Mouse (Mus musculus): ENCODE results near the gene Gm49403. TPM values are rescaled to one million over a fixed set of nuclear protein-coding genes. Genes with fewer than 3 reads are reported as not detected.

Gene Gm49403
- total RNA-seq, 2 experiments from 2014 or later: not detected

DNA sequence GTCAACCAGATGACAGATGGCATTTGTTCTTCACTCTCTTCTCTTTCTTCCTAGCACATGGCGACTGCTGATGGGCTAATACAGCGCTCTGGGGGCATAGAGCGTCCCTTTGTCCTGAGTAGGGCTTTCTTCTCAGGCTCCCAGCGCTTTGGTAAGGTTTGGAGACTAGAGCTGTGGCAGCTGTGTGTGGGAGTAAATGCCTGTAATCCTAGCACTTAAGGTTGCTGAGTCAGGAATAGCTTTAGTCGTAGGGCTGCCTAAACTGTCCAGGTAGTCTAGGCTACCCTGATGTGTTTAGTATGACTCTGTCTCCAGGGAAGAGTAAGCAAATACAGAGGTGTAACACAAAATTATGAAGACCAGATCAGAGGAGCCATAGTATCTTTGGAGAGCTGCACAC is 28.1 kb downstream of the Gm49403 start:
- DNase-seq: no peak

DNA sequence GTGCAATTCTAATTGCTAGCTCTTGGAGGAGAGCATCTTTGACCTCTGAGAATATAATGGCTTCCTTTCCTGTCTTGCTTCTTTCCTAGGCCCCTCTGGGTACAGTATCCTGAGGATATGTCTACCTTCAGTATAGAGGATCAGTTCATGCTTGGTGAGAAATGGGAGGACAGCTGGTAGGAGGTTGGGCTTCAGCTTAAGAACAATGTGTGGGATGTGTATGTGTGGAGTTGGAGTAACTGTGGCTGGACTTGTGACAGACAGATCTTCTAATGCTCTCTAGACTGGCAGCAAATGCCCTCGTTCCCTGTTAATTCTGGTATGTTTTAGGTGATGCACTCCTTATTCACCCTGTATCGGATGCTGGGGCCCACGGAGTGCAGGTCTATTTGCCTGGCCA is 30.5 kb downstream of the Gm49403 start:
- DNase-seq: no peak

DNA sequence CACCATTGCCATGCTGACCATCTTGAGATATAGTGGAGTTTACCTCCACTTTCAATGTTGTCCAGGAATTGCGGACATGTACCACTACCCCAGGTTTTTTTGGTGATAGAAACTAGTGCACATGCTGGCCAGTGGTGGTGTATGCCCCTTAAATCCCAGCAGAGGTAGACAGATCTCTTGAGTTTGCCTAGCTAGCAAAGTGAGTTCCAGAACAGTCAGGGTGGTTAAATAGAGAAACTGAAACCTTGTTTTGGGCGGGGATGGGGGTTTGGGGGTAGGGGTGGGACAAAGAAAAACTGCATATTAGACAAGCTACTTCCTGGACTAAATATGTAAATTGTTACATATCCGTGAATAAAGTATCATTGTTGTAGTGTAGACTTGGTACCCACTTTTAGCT is 35.3 kb downstream of the Gm49403 start:
- DNase-seq: no peak

DNA sequence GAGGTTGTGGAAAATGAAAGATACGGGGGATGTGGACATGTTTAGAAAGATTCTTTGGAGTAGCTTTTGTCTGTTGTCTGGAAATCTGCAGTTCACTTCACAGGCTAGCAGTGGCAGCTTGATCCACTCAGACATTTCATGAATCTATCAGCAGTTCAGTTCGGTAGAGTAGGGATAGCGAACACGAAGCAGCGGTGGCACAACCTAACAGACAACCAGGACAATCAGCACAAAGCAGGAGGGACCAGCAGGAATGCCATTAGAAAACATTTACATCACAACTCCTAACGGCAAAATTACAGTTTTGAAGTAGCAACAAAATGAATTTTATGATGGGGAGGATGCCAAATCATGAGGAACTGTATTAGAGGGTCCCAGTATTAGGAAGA is 35.9 kb downstream of the Gm49403 start:
- DNase-seq: no peak

DNA sequence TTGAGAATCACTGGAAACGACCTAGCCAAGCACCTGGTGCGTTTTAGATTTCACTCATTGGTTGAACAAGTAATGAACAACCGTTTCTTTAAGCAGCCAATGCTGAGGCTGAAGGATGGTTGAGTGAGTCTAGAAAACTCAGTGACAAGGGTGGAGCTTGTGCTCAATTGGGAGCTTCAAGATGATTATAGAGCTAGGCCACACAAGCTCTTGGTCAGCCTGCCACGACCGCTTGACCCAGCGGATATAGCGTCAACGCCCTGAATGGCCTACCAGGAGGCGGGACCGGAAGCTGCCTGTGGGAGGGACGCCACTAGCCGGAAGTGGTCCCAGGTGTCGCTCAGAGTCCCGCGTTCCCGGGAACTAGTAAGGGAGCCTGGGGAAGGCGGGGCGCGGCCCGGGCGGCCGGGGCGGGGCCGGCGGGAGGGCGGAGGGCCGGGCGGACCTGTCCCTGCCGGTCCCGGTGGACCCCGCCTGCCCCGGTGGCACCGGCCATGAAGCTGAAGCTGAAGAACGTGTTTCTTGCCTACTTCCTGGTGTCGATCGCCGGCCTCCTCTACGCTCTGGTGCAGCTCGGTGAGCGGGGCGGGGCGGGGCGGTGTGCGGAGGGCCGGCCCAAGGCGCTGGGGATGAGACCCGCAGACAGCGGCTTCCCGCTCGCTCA is 36.5 kb downstream of the Gm49403 start, which contains the start of gene B3gat3:
TSS of gene B3gat3 (plus strand) at position 302 of the 664 bp plus-strand sequence.
- DNase-seq: peak; percentile 95

DNA sequence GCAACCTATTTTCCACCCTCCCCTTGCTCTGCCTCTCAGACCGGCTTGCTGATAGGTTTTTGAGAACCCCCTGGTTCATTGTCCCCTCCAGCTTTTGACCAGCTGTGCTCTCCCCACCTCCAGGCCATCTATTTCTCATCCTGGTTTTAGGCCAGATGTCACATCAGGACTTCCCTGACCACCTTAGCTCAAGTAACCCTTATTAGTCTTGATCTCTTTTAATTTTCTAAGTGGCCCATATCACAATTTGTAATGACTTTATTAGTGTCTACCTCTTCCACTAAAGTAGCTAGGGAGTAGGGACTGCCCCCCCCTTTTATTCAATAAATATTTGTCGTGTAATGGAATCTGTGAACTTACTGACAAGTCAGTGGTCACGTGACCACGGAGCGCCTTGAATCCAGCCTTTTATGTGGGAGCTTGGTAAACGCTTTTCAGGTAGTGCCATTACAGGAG is 37.1 kb downstream of the Gm49403 start:
- no peak for DNase-seq

DNA sequence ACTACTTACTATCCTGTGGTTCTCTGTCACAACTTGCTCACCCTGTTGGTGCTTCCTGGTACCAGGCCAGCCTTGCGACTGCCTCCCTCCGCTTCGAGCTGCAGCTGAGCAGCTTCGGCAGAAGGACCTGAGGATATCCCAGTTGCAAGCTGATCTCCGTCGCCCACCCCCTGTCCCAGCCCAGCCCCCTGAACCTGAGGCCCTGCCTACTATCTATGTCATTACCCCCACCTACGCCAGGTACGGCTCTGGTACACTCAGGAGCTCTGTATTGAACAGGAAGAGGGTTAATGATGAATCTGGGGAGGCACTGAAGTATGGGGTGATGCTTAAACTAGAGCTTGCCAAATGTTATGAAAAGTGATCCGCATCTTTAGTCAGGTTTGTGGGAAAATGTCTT is 38.0 kb downstream of the Gm49403 start:
- DNase-seq: no peak

DNA sequence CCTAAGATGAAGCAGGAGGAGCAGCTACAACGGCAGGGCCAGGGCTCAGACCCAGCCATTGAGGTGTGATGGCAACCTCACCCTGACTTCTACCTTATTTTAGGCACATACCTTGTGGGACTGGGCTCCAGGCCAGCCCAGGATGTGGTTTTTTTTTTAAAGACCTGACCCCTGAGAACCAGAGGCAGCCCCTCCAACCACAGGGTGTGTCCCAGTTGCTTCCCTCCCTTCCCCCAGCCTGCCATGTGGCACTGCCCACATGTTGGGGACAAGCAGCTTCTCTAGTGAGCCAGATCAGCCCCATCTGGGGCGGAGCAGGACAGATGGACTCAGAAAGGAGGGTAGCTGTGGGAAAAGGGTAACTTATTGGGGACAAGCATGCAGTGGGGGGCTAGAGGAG is 43.0 kb downstream of the Gm49403 start:
- no peak for DNase-seq

DNA sequence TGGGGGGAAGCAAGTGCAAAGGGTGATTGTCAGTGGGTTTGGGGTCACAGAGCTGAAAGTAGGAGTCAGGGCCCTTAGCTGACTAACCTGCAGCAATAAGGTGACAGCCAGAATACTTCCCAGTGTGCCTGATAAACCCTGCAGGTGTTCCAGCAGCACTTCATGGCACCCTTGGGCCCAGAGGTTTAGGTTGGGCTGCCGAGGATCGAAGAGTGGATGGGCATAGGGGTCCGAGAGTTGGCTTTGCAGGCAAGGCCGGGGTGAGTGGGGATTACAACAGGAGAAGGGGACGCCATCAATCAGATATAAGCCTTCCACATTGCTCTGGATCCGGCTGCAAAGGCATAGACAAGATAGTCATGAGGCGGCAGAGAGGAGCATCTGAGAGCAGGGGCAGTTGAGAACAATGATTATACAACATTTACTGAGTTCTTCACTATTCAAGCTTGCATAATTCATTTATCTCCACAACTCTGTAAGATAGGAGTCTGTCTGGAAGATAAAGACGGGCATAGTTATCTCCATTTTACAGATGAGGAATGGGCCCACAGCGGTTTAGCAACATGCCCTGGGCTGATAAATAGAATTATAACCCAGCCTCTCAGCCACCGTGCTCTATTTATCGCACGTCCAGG is 44.3 kb downstream of the Gm49403 start:
- DNase-seq: no peak

DNA sequence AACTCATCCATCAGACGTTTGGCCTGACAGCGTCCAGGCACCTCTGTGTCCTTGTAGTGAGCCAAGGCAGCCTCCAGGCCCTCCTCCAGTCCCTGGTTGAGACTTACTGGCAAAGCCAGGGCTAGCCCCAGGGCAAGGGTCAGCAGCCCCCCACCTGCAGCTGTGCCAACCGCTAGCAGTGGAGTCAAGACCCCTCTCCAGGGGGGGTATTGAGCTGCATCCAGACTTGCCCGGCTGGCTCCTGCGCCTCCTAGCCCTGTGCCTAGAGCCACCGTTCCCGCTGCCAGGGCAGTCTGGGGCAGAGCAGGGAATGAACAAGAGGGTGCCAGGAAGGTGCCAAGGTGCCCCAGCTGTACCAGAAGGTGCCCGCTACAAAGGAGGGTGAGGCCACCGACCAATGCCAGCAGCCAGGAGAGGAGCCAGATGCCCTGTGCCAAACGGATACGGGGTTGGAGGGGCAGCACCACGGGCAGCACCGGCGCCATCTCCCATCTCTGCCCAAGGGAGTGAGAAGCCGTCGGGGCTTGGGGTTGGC is 45.0 kb downstream of the Gm49403 start:
- DNase-seq: no peak

DNA sequence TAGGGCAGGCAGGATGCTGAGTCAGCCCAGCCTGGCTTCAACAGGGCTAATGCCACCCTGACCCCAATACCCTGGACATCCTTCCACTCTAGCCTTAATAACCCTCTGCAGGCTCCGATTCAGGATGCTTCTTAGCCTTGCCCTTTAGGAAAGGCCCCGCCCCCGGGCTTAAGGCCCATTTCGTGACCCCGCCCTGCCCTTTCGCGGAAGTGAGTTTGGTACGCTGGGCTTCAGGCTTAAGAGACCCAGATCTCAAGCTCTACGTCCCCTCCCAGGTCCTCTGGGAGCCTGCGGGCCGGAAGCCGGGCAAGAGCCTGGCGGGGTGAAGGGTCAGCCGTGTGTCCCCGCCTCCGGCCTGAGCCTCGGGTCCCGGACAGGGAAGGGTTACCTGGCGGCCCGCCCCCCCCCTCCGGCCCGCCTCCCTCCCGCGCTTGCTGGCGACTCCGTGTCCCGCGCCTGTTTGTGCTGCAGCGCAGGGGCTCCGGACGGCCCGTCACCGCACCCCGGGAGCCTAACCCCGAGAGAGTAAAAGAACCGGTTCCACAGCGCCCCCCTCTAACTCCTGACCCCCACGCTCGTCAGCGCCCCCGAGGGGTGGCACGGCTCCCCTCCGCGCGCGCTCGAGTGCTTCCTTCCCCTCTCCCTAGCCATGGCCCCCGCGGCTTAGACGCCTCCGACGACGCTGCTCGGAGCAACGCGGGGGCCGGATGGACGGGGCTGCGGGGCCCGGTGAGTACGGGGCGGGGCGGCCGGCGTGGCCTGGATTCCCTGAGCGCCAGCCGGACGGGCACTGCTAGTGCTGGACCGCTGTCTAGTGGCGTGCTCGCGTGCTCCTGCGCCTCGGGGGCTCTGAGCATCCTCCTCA is 45.7 kb downstream of the Gm49403 start, which contains the start of the genes Rom1 and Eml3:
TSS of gene Rom1 (minus strand) at position 133 of the 865 bp plus-strand sequence.
TSS of gene Eml3 (plus strand) at position 329 of the 865 bp plus-strand sequence.
- peak; percentile 92 for DNase-seq

DNA sequence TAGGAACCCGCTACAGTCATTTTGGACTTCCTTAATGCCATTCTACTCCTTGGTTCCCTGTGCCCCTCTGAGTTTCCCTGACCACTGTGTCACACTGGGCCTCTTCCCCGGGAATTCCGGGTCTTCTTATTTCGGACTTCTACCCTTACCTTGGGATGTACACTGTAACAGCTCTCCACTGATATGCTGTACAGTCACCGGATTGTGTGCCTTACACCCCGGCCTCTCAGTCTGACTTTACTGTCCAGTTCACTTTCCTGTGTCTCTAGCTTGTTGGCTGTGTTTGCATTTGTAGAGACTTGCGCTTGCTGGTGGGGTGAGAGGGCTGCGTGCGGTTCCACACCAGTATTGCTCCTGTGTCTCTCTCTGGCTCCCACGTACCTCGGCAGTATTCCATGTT is 46.4 kb downstream of the Gm49403 start:
- DNase-seq: no peak

DNA sequence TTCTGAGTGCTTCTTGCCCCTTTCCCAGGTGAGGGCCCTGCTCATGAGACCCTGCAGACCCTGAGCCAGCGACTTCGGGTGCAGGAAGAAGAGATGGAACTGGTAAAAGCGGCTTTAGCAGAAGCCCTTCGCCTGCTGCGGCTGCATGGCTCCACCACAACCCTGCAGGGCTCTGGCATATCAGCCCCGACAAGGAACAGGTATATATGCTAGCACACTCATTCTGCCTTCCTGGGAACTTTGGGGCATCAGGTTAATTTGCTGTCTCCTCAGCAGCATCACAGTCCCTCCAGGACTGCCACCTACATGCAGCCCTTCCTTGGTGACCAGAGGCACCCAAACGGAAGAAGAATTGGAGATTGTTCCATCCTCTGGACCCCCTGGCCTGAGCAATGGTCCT is 47.0 kb downstream of the Gm49403 start:
- no peak for DNase-seq

DNA sequence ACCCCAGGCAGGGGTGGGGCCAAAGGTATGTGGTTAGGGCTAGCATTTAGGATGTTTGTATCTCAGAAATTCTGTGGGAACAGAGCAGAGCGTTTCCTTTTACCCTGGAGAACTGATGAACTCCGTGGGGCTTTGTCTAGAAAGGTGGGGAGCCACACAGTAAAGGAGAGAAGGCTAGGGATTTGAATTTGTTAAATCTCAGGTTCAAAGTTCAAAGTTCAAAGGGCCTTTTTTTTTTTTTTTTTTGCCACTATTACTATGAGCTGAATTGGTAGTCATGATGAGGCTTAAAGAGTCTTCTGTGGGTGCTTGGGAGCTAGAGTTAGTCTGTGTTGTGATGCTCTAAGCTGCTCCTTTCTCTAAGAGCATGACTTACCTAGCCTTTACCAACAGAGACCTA is 53.0 kb downstream of the Gm49403 start:
- no peak for DNase-seq

Small RNA genes lying within 50 kb of the gene (microRNA-seq; reads per million reads assigned to microRNA genes)
- 0 to 0.74 reads per million in 2 experiments for gene Mir5136 (ENCODE audit: borderline replicate concordance in 2 of 2)

Other genes with a start within 250 kb of the Gm49403 start
- not detected for gene Chrm1, start 220.1 kb upstream of the Gm49403 start, total RNA-seq (2021)
- 10 to 100 TPM; 26.7 to 34.6 TPM for gene Slc3a2, start 160.6 kb upstream of the Gm49403 start, total RNA-seq (2021)
- 10 to 100 TPM; 16.9 to 18.2 TPM for gene Wdr74, start 148.1 kb upstream of the Gm49403 start, total RNA-seq (2021)
- not detected for gene 1700092M07Rik, start 143.2 kb upstream of the Gm49403 start, total RNA-seq (2021)
- gene Stx5a, start 142.5 kb upstream of the Gm49403 start, total RNA-seq (2021): 10 to 100 TPM; 20.9 to 21.6 TPM
- 10 to 100 TPM; 32.4 to 33.8 TPM for gene Nxf1, start 126.9 kb upstream of the Gm49403 start, total RNA-seq (2021)
- 10 to 100 TPM; 82.8 to 87.5 TPM for gene Tmem223, start 112.9 kb upstream of the Gm49403 start, total RNA-seq (2021)
- 1 to 10 TPM; 8.3 to 9.8 TPM for gene Tmem179b, start 109.5 kb upstream of the Gm49403 start, total RNA-seq (2021)
- 1 to 10 TPM; 4.8 to 5.8 TPM for gene Taf6l, start 97.5 kb upstream of the Gm49403 start, total RNA-seq (2021)
- gene Polr2g, start 85.4 kb upstream of the Gm49403 start, total RNA-seq (2021): 10 to 100 TPM; 29.3 to 34.7 TPM
- under 1 TPM; 0.43 to 0.56 TPM for gene Zbtb3, start 81.4 kb upstream of the Gm49403 start, total RNA-seq (2021)
- gene Ttc9c, start 64.6 kb upstream of the Gm49403 start, total RNA-seq (2021): 10 to 100 TPM; 10.9 to 13.1 TPM
- 10 to 100 TPM; 34.7 to 38.6 TPM for gene Hnrnpul2, start 63.9 kb upstream of the Gm49403 start, total RNA-seq (2021)
- gene AC129217.1, start 54.2 kb upstream of the Gm49403 start, total RNA-seq (2021): not detected
- 10 to 100 TPM; 15.7 to 20.8 TPM for gene Bscl2, start 46.5 kb upstream of the Gm49403 start, total RNA-seq (2021)
- gene Gng3, start 44.7 kb upstream of the Gm49403 start, total RNA-seq (2021): not detected
- gene Lrrn4cl, start 33.2 kb upstream of the Gm49403 start, total RNA-seq (2021): 10 to 100 TPM in 1 of 2 experiments, 1 to 10 TPM in 1; 6.8 to 10.9 TPM
- gene Ubxn1, start 12.4 kb upstream of the Gm49403 start, total RNA-seq (2021): 100 to 1,000 TPM; 190 to 208 TPM
- gene Uqcc3, start 3.0 kb upstream of the Gm49403 start, total RNA-seq (2021): 10 to 100 TPM; 50.8 to 57.0 TPM
- 10 to 100 TPM in 1 of 2 experiments, 1 to 10 TPM in 1; 4.8 to 10.3 TPM for gene Lbhd1, start 198 bp upstream of the Gm49403 start, total RNA-seq (2021)
- 10 to 100 TPM; 13.1 to 18.0 TPM for gene 1810009A15Rik, start 4.9 kb downstream of the Gm49403 start, total RNA-seq (2021)
- not detected for gene Gm49416, start 5.0 kb downstream of the Gm49403 start, total RNA-seq (2021)
- 1 to 10 TPM; 8.3 to 9.4 TPM for gene Ints5, start 9.1 kb downstream of the Gm49403 start, total RNA-seq (2021)
- 10 to 100 TPM; 23.1 to 25.9 TPM for gene Ganab, start 14.1 kb downstream of the Gm49403 start, total RNA-seq (2021)
- gene B3gat3, start 36.4 kb downstream of the Gm49403 start, total RNA-seq (2021): 10 to 100 TPM; 27.2 to 28.3 TPM
- 10 to 100 TPM in 1 of 2 experiments, 1 to 10 TPM in 1; 6.7 to 18.4 TPM for gene Rom1, start 45.4 kb downstream of the Gm49403 start, total RNA-seq (2021)
- gene Eml3, start 45.6 kb downstream of the Gm49403 start, total RNA-seq (2021): 1 to 10 TPM; 6.0 to 7.2 TPM
- gene Mta2, start 57.9 kb downstream of the Gm49403 start, total RNA-seq (2021): 10 to 100 TPM; 19.5 to 21.9 TPM
- gene Tut1, start 69.9 kb downstream of the Gm49403 start, total RNA-seq (2021): 1 to 10 TPM; 5.7 to 7.2 TPM
- 100 to 1,000 TPM; 464 to 492 TPM for gene Eef1g, start 83.1 kb downstream of the Gm49403 start, total RNA-seq (2021)
- 100 to 1,000 TPM; 183 to 204 TPM for gene Ahnak, start 105.4 kb downstream of the Gm49403 start, total RNA-seq (2021)
- not detected for gene Scgb1a1, start 204.0 kb downstream of the Gm49403 start, total RNA-seq (2021)